Mouse (Mus musculus) embryonic facial prominence, embryonic 14.5 days (tissue): ENCODE data around the gene Pou3f4. TPM values are rescaled to one million over a fixed set of nuclear protein-coding genes. Genes with fewer than 3 reads are reported as not detected.
A peak's percentile ranks its signal among the peaks of the same experiment; 100 is the strongest.
"Not testable (repeated sequence)": the region's sequence is repeated elsewhere in the genome, so short reads cannot be mapped to it uniquely, and the experiment has no call there.

Experiments used
- ATAC-seq: fragments of 200-750 bp; cut with Nextera tagmentation; 2 replicates; pipeline ENCODE4 v1.8.0; 2017; ENCODE audit warnings: low read depth, moderate number of reproducible peaks, moderate TSS enrichment
- DNase-seq: peaks from one replicate; pipeline ENCODE4 v3.0.0-alpha.2; 2015; ENCODE audit warnings: low spot score
- H3K27ac ChIP-seq: fragments of 300-500 bp; sonication (generic); replicated peaks from 2 replicates; pipeline ENCODE4 v1.5.1; 2014; ENCODE audit warnings: low read depth, mild to moderate bottlenecking, low read length, moderate library complexity
- H3K27me3 ChIP-seq: fragments of 300-500 bp; sonication (generic); replicated peaks from 2 replicates; pipeline ENCODE4 v1.6.1; 2014; ENCODE audit warnings: low read length; ENCODE audit not compliant: control insufficient read depth, insufficient read depth
- H3K36me3 ChIP-seq: fragments of 300-500 bp; sonication (generic); 2 replicates; pipeline ENCODE4 v1.6.1; 2014; ENCODE audit warnings: low read length, mixed read lengths; ENCODE audit not compliant: control insufficient read depth, insufficient read depth
- H3K4me1 ChIP-seq: fragments of 300-500 bp; sonication (generic); 2 replicates; pipeline ENCODE4 v1.6.1; 2014; ENCODE audit warnings: antibody characterized with exemption, low read length; ENCODE audit not compliant: control insufficient read depth, insufficient read depth
- H3K4me2 ChIP-seq: fragments of 300-500 bp; sonication (generic); 2 replicates; pipeline ENCODE4 v1.6.1; 2014; ENCODE audit warnings: low read depth, mild to moderate bottlenecking, low read length, moderate library complexity, mixed read lengths
- H3K4me3 ChIP-seq: fragments of 300-500 bp; sonication (generic); 2 replicates; pipeline ENCODE4 v1.5.1; 2014; ENCODE audit warnings: low read depth, mild to moderate bottlenecking, low read length
- H3K9ac ChIP-seq: fragments of 300-500 bp; sonication (generic); 2 replicates; pipeline ENCODE4 v1.6.1; 2014; ENCODE audit warnings: low read depth, mild to moderate bottlenecking, low read length, moderate library complexity, mixed read lengths
- H3K9me3 ChIP-seq: fragments of 300-500 bp; sonication (generic); 2 replicates; pipeline ENCODE4 v1.6.1; 2016; ENCODE audit warnings: low read length; ENCODE audit not compliant: control insufficient read depth
- WGBS: fragments of 180-500 bp; shearing (Covaris S2); extraction: QIAGEN DNeasy Blood & Tissue Kit; methylation state at CpG from one replicate; pipeline ENCODE4 v1.1.7; 2014; 5-methylcytosine and 5-hydroxymethylcytosine counted together
- polyA plus RNA-seq: library from polyadenylated mRNA; unstranded; fragments of >200 nt; fragmentation: Nextera tagmentation; extraction: Ambion mirVana; gene quantifications from 2 replicates; pipeline ENCODE4 v1.2.1, GENCODE M21; 2014

Gene Pou3f4
- 4.1 and 5.2 TPM in 2 replicates for polyA plus RNA-seq

- Histone ChIP-seq H3K9me3 (no peaks in the 10 kb centered on the region), H3K9ac (peak within 1 kb of the TSS; percentile 54), H3K4me1 (no peaks in the 10 kb centered on the region), H3K4me2 (peak within 1 kb of the TSS; percentile 60), H3K27ac (peak within 1 kb of the TSS; percentile 13; the same call in 1 of the 2 replicates), H3K4me3 (peak within 1 kb of the TSS; percentile 47), H3K27me3 (peaks cover 23% of the 10 kb centered on the region), H3K36me3 (no peaks in the 10 kb centered on the region)
- DNase-seq, result peak; percentile 92
- peak; percentile 97 for ATAC-seq
- WGBS, result 24% methylated on average over 20 of the region's 20 CpGs
Measured at GRCm38 (mm10) chrX:110814151-110814571, at the start of gene Pou3f4. TSS of gene Pou3f4 (plus strand) at chrX:110814280.

DNA sequence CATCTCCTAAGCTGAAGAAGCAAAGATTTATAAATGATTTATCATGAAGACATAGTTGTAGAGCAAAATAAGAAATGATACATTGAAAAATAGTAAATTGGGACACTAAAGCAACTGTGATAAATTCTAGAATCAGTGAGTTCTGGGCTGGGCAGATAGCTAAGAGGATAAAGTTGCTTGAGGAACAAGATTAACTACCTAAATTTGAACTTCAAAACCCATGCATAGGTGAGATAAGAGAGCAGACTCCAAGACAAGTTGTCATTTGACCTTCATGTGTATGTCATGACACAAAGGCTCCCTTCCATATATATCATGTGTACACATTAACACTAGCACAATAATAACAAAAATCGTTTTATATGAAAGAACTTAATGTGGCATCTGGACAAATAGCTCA is 48.1 kb upstream of the Pou3f4 start:
- Histone ChIP-seq H3K4me3 (no peak overlapping the region), H3K27ac (no peak overlapping the region), H3K9ac (no peak overlapping the region), H3K27me3 (no peaks in the 10 kb centered on the region), H3K36me3 (no peaks in the 10 kb centered on the region), H3K4me1 (no peaks in the 10 kb centered on the region), H3K9me3 (no peaks in the 10 kb centered on the region), H3K4me2 (no peak overlapping the region)
- no peak for DNase-seq
- no peak for ATAC-seq
- WGBS, result 58% methylated on average over 1 of the region's 1 CpGs

DNA sequence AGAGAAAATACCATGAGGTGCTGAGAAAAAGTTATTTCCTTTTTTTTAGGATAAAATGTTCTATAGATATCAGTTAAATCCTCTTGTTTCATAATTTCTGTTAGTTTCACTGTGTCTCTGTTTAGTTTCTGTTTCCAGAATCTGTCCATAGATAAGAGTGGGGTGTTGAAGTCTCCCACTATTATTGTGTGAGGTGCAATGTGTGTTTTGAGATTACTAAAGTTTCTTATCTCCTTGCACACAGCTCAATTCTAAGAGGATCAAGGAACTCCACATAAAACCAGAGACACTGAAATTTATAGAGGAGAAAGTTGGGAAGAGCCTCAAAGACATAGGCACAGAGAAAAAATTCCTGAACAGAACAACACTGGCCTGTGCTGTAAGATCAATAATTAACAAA is 39.3 kb upstream of the Pou3f4 start:
- not testable (repeated sequence) for H3K4me2 ChIP-seq, H3K27ac ChIP-seq, DNase-seq, H3K9me3 ChIP-seq, H3K4me3 ChIP-seq, H3K4me1 ChIP-seq, H3K27me3 ChIP-seq, H3K9ac ChIP-seq, ATAC-seq, H3K36me3 ChIP-seq

- no peak overlapping the region for H3K4me3 ChIP-seq
- H3K4me1 ChIP-seq, result no peaks in the 10 kb centered on the region
- H3K27ac ChIP-seq, result no peak overlapping the region
- H3K36me3 ChIP-seq, result no peaks in the 10 kb centered on the region
- H3K4me2 ChIP-seq, result no peak overlapping the region
- ATAC-seq (no peak), DNase-seq (no peak)
- no peak overlapping the region for H3K9ac ChIP-seq
- H3K27me3 ChIP-seq, result no peaks in the 10 kb centered on the region
- H3K9me3 ChIP-seq, result no peaks in the 10 kb centered on the region
- WGBS, result 29% methylated on average over 2 of the region's 2 CpGs
Measured at GRCm38 (mm10) chrX:110802502-110802901, 11.6 kb upstream of the Pou3f4 start.

- ATAC-seq (no peak), DNase-seq (no peak)
- WGBS, result 40% methylated on average over 4 of the region's 4 CpGs
- Histone ChIP-seq H3K4me3 (no peak overlapping the region), H3K36me3 (no peaks in the 10 kb centered on the region), H3K4me1 (no peaks in the 10 kb centered on the region), H3K27me3 (peaks cover 7% of the 10 kb centered on the region; the same call in 1 of the 2 replicates), H3K9ac (no peak overlapping the region), H3K4me2 (no peak overlapping the region), H3K9me3 (no peaks in the 10 kb centered on the region), H3K27ac (no peak overlapping the region)
Measured at GRCm38 (mm10) chrX:110810001-110810578, 4.0 kb upstream of the Pou3f4 start.

GRCm38 (mm10) chrX:110810753-110811506 is 3.1 kb upstream of the Pou3f4 start:
- no peak for ATAC-seq
- no peak for DNase-seq
- WGBS, result 54% methylated on average over 5 of the region's 5 CpGs

DNA sequence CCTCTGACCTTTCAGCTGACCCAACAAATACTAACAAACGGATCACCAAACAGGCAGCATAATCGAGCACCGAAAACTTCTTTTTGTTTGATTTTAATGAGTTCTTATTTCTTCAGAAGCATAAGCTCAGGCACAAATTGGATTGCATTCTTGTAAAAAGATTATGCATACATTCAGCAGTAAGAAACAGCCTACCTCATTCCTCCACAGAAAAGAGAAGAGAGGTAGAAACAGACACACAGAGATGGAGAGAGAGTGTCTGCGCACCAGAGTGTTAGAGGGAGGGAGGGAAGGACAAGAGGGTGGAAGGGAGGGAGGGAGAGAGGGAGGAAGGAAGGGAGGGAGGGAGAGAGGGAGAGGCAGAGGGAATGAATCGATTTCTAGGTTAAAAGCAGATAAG is 2.0 kb upstream of the Pou3f4 start:
- ATAC-seq, result no peak

More at GRCm38 (mm10) chrX:110810753-110811506, 3.1 kb upstream of the Pou3f4 start:
- Histone ChIP-seq H3K36me3 (no peaks in the 10 kb centered on the region), H3K27me3 (peaks cover 12% of the 10 kb centered on the region; the same call in 1 of the 2 replicates), H3K4me1 (no peaks in the 10 kb centered on the region), H3K4me3 (no peak overlapping the region), H3K4me2 (no peak overlapping the region), H3K27ac (no peak overlapping the region), H3K9me3 (no peaks in the 10 kb centered on the region), H3K9ac (no peak overlapping the region)

GRCm38 (mm10) chrX:110813401-110813800 is 679 bp upstream of the Pou3f4 start:
- ATAC-seq, result no peak
- WGBS, result 23% methylated on average over 5 of the region's 5 CpGs

More for the DNA sequence above, 2.0 kb upstream of the Pou3f4 start:
- Histone ChIP-seq H3K4me3 (no peak overlapping the region), H3K27ac (no peak overlapping the region), H3K9me3 (no peaks in the 10 kb centered on the region), H3K27me3 (peaks cover 12% of the 10 kb centered on the region), H3K4me2 (no peak overlapping the region), H3K36me3 (no peaks in the 10 kb centered on the region), H3K9ac (no peak overlapping the region), H3K4me1 (no peaks in the 10 kb centered on the region)
- DNase-seq, result no peak
- 26% methylated on average over 5 of the region's 5 CpGs for WGBS

More at GRCm38 (mm10) chrX:110813401-110813800, 679 bp upstream of the Pou3f4 start:
- peaks cover 21% of the 10 kb centered on the region for H3K27me3 ChIP-seq
- H3K9ac ChIP-seq, result no peak overlapping the region
- H3K27ac ChIP-seq, result no peak overlapping the region
- H3K4me1 ChIP-seq, result no peaks in the 10 kb centered on the region
- no peak for DNase-seq
- H3K36me3 ChIP-seq, result no peaks in the 10 kb centered on the region
- no peaks in the 10 kb centered on the region for H3K9me3 ChIP-seq
- 0 out of 2 replicates have a peak overlapping the region, but pooled peaks have one; percentile 47 for H3K4me3 ChIP-seq
- no peak overlapping the region for H3K4me2 ChIP-seq
